16 mouse cellular contexts compared by ENCODE assay signal in genomic region chr16:62208191-62208590, GRCm38 (mm10).
DNase-seq lines count a peak whose midpoint lies in the region; TF ChIP-seq lines count a peak whose summit lies in the region.
"Had no signal": no experiment of that assay in that cellular context is flagged by ENCODE, and none has a peak within 500 bp of the region (broad histone marks: within the 10 kb centered on the region; RNA-seq: fewer than 3 reads in every experiment).

No protein-coding gene starts in this region.

- H3K4me3 ChIP-seq in heart, adult 2 months = no peak overlapping the region
- H3K4me3 ChIP-seq in left cerebral cortex, adult 2 months = no peak overlapping the region
- H3K4me3 ChIP-seq: embryonic facial prominence, embryonic 13.5 days; forebrain, embryonic 13.5 days; heart, embryonic 10.5 days; liver, embryonic 13.5 days had no signal

- no peak overlapping the region for H3K9ac ChIP-seq in heart, adult 2 months (ENCODE audit: low read depth, low read length)
- H3K9ac ChIP-seq: embryonic facial prominence, embryonic 13.5 days; forebrain, embryonic 13.5 days; liver, embryonic 13.5 days had no signal

- H3K27me3 ChIP-seq in heart, adult 2 months (ENCODE audit: control insufficient read depth, insufficient read depth, low read length) = no peaks in the 10 kb centered on the region
- H3K27me3 ChIP-seq: embryonic facial prominence, embryonic 13.5 days; forebrain, embryonic 13.5 days; liver, embryonic 13.5 days had no signal

- no peak for TF ChIP-seq POLR2A in heart, adult 2 months (IDR thresholded peaks at IDR 0.05; ENCODE audit: insufficient read depth, low read depth, low read length)

- peak; percentile 5 for DNase-seq in heart, postnatal 4 days
- DNase-seq in heart, adult 2 months = no peak
- peak; percentile 43 for DNase-seq in testis, postnatal 10 days (ENCODE audit: low spot score)
- no peak for DNase-seq in testis, postnatal 14 days (ENCODE audit: low spot score)
- DNase-seq in embryo, embryonic 11.5 days (ENCODE audit: low read depth, low spot score) = peak; percentile 26
- peak; percentile 26 for DNase-seq in retina, postnatal 1 day
- no peak for DNase-seq in ovary, adult 18-20 months (ENCODE audit: low spot score)
- no peak for DNase-seq in left cerebral cortex, adult 2 months (ENCODE audit: extremely low spot score in 1 of 2, low spot score in 2 of 2)
- DNase-seq: cerebellum, adult 18-20 months; gastrocnemius, postnatal 10 days; liver, embryonic 13.5 days had no signal

- TF ChIP-seq EP300 in heart, adult 2 months (IDR thresholded peaks at IDR 0.05; ENCODE audit: insufficient read depth, low read depth, low read length) = no peak

- H3K36me3 ChIP-seq in heart, adult 2 months (ENCODE audit: control insufficient read depth, insufficient read depth, low read length) = no peaks in the 10 kb centered on the region
- H3K36me3 ChIP-seq: embryonic facial prominence, embryonic 13.5 days; heart, embryonic 10.5 days; liver, embryonic 13.5 days had no signal

- H3K79me2 ChIP-seq in heart, adult 2 months (replicated peaks; ENCODE audit: control insufficient read depth, insufficient read depth, low read length) = no peaks in the 10 kb centered on the region

- H3K4me1 ChIP-seq in heart, adult 2 months (ENCODE audit: control insufficient read depth, insufficient read depth, low read length) = no peaks in the 10 kb centered on the region
- H3K4me1 ChIP-seq: embryonic facial prominence, embryonic 13.5 days; forebrain, embryonic 13.5 days; heart, embryonic 10.5 days; liver, embryonic 13.5 days had no signal

- intact Hi-C loops in heart, adult 2 months (cut with DNase I) = no loop called here
- intact Hi-C loops in left cerebral cortex, adult 2 months (cut with DNase I) = no loop called here

- no peak overlapping the region for H3K27ac ChIP-seq in heart, adult 2 months
- H3K27ac ChIP-seq in left cerebral cortex, adult 2 months = no peak overlapping the region
- H3K27ac ChIP-seq: embryonic facial prominence, embryonic 13.5 days; forebrain, embryonic 13.5 days; heart, embryonic 10.5 days; liver, embryonic 13.5 days; macrophage; stomach, postnatal 0 days had no signal

- 24% methylated on average over 1 of the region's 1 CpGs for WGBS in heart, adult 2 months

- TF ChIP-seq CTCF in heart, adult 2 months (IDR thresholded peaks at IDR 0.05) = no peak
- no peak for TF ChIP-seq CTCF in left cerebral cortex, adult 2 months (IDR thresholded peaks at IDR 0.05)

Comparison
In these comparisons a context has a peak if more than half of its experiments do, and no peak if none do; other contexts are left out.
1. DNase-seq: peak in heart, postnatal 4 days (single experiment), testis, postnatal 10 days (single experiment), embryo, embryonic 11.5 days (single experiment) and retina, postnatal 1 day (single experiment); none in heart, adult 2 months (0 of 2), testis, postnatal 14 days (single experiment), ovary, adult 18-20 months (single experiment) and left cerebral cortex, adult 2 months (0 of 2).